Mouse (Mus musculus) liver, embryonic 15.5 days (tissue): ENCODE measurements at regions not wholly inside any gene's neighbourhood (a gene's known extent, or its start where the extent isn't known, plus 50 kb on each side); places are given as distances from the start of the nearest gene placed in this dataset.
"Not testable (repeated sequence)": the region's sequence is repeated elsewhere in the genome, so short reads cannot be mapped to it uniquely, and the experiment has no call there.

Experiments
- ATAC-seq: fragments of 200-750 bp; cut with Nextera tagmentation; 2 replicates; pipeline ENCODE4 v1.8.0; 2017; ENCODE audit warnings: moderate number of reproducible peaks, mild to moderate bottlenecking, moderate library complexity; ENCODE audit not compliant: insufficient read depth
- H3K27ac ChIP-seq: fragments of 300-500 bp; sonication (generic); replicated peaks from 2 replicates; pipeline ENCODE4 v1.5.1; 2015; ENCODE audit warnings: mild to moderate bottlenecking, inconsistent platforms
- H3K27me3 ChIP-seq: fragments of 300-500 bp; sonication (generic); 2 replicates; pipeline ENCODE4 v1.6.1; 2015; ENCODE audit warnings: mild to moderate bottlenecking, inconsistent platforms
- H3K36me3 ChIP-seq: fragments of 300-500 bp; sonication (generic); replicated peaks from 2 replicates; pipeline ENCODE4 v1.6.1; 2015; ENCODE audit warnings: moderate library complexity, mild to moderate bottlenecking, inconsistent platforms
- H3K4me1 ChIP-seq: fragments of 300-500 bp; sonication (generic); replicated peaks from 2 replicates; pipeline ENCODE4 v1.6.1; 2015; ENCODE audit warnings: inconsistent platforms
- H3K4me2 ChIP-seq: fragments of 300-500 bp; sonication (generic); 2 replicates; pipeline ENCODE4 v1.6.1; 2015; ENCODE audit warnings: moderate library complexity, mild to moderate bottlenecking, inconsistent platforms
- H3K4me3 ChIP-seq: fragments of 300-500 bp; sonication (generic); replicated peaks from 2 replicates; pipeline ENCODE4 v1.5.1; 2015; ENCODE audit warnings: mild to moderate bottlenecking, inconsistent platforms
- H3K9ac ChIP-seq: fragments of 300-500 bp; sonication (generic); 2 replicates; pipeline ENCODE4 v1.6.1; 2015; ENCODE audit warnings: moderate library complexity, mild to moderate bottlenecking, inconsistent platforms
- H3K9me3 ChIP-seq: fragments of 300-500 bp; sonication (generic); replicated peaks from 2 replicates; pipeline ENCODE4 v1.6.1; 2016; ENCODE audit warnings: inconsistent platforms
- WGBS: fragments of 180-500 bp; shearing (Covaris S2); methylation state at CpG from one replicate; pipeline ENCODE4 v1.1.7; 2015; ENCODE audit warnings: mixed read lengths; ENCODE audit not compliant: insufficient replicate concordance; 5-methylcytosine and 5-hydroxymethylcytosine counted together

- H3K4me3 ChIP-seq, H3K9ac ChIP-seq, H3K4me1 ChIP-seq, H3K9me3 ChIP-seq, ATAC-seq, H3K36me3 ChIP-seq, H3K27me3 ChIP-seq, H3K4me2 ChIP-seq, H3K27ac ChIP-seq: not testable (repeated sequence)
- WGBS = 19% methylated on average over 1 of the region's 1 CpGs
Observed at GRCm38 (mm10) chrX:146140619-146141018, 635.6 kb upstream of the Amot start.

GRCm38 (mm10) chrX:146110698-146111097, 605.7 kb upstream of the Amot start:
- Histone ChIP-seq H3K27ac (no peak overlapping the region), H3K4me1 (no peaks in the 10 kb centered on the region), H3K9me3 (no peaks in the 10 kb centered on the region), H3K27me3 (no peaks in the 10 kb centered on the region), H3K4me3 (no peak overlapping the region), H3K9ac (no peak overlapping the region), H3K36me3 (no peaks in the 10 kb centered on the region), H3K4me2 (no peak overlapping the region)
- ATAC-seq = 0 out of 2 replicates have a peak, but pooled peaks have one; percentile 18

GRCm38 (mm10) chrX:146109907-146110306, 604.9 kb upstream of the Amot start:
- H3K36me3 ChIP-seq = no peaks in the 10 kb centered on the region
- no peak for ATAC-seq

More at GRCm38 (mm10) chrX:146109907-146110306, 604.9 kb upstream of the Amot start:
- 55% methylated on average over 4 of the region's 4 CpGs for WGBS
- no peaks in the 10 kb centered on the region for H3K4me1 ChIP-seq
- no peaks in the 10 kb centered on the region for H3K9me3 ChIP-seq
- H3K27me3 ChIP-seq = no peaks in the 10 kb centered on the region
- no peak overlapping the region for H3K27ac ChIP-seq
- no peak overlapping the region for H3K4me2 ChIP-seq
- H3K9ac ChIP-seq = no peak overlapping the region
- H3K4me3 ChIP-seq = no peak overlapping the region
